Mouse (Mus musculus) G1E (cell line): ENCODE data around the gene Olfr536. TPM values are rescaled to one million over a fixed set of nuclear protein-coding genes. Genes with fewer than 3 reads are reported as not detected.
"Not testable (repeated sequence)": the region's sequence is repeated elsewhere in the genome, so short reads cannot be mapped to it uniquely, and the experiment has no call there.

Experiments
- ATAC-seq: 2 replicates; pipeline ENCODE4 v1.8.0; 2016; ENCODE audit warnings: mild to moderate bottlenecking; ENCODE audit not compliant: insufficient number of reproducible peaks, poor library complexity, low FRiP score, severe bottlenecking; ENCODE audit errors: extremely low read depth
- DNase-seq: peaks from one replicate; pipeline ENCODE4 v3.0.0; 2012; ENCODE audit warnings: low spot score
- H3K27me3 ChIP-seq: 2 replicates; pipeline ENCODE4 v1.6.1; 2012; ENCODE audit warnings: mild to moderate bottlenecking, low read length, inconsistent platforms; ENCODE audit not compliant: insufficient read depth
- H3K36me3 ChIP-seq: replicated peaks from 2 replicates; pipeline ENCODE3; 2012; ENCODE audit warnings: mild to moderate bottlenecking, inconsistent platforms
- H3K4me1 ChIP-seq: 2 replicates; pipeline ENCODE4 v1.6.1; 2012; ENCODE audit warnings: low read depth, low read length, inconsistent platforms, mixed read lengths; ENCODE audit not compliant: insufficient read depth
- H3K4me3 ChIP-seq: 2 replicates; pipeline ENCODE4 v1.5.1; 2012; ENCODE audit warnings: low read depth, mild to moderate bottlenecking, inconsistent platforms, low read length, moderate library complexity, mixed read lengths
- H3K9me3 ChIP-seq: replicated peaks from 2 replicates; pipeline ENCODE4 v1.6.1; 2012; ENCODE audit warnings: inconsistent platforms
- CTCF ChIP-seq: IDR thresholded peaks from 2 replicates; pipeline ENCODE4 v1.5.1; 2012; ENCODE audit warnings: low read depth, low read length, inconsistent platforms, mixed read lengths
- GATA1 ChIP-seq: IDR thresholded peaks from 2 replicates; pipeline ENCODE4 v1.6.1; 2012; ENCODE audit warnings: borderline replicate concordance, low read length, inconsistent platforms, mixed read lengths
- GATA2 ChIP-seq: IDR thresholded peaks from 2 replicates; pipeline ENCODE4 v1.6.1; 2012; ENCODE audit warnings: low read depth, low read length, inconsistent platforms, borderline replicate concordance
- POLR2AphosphoS5 ChIP-seq: IDR thresholded peaks from 2 replicates; pipeline ENCODE4 v1.6.1; 2012; ENCODE audit warnings: low read depth, low read length, inconsistent platforms; ENCODE audit not compliant: insufficient replicate concordance
- TAL1 ChIP-seq: conservative IDR thresholded peaks from 2 replicates; pipeline ENCODE4 v1.6.1; 2012; ENCODE audit warnings: low read depth, low read length, inconsistent platforms, mixed read lengths
- polyA plus RNA-seq: library from polyadenylated mRNA; stranded (reverse); fragments of >175 nt; gene quantifications from 2 replicates; pipeline ENCODE4 v1.2.3, GENCODE M21; 2012
- total RNA-seq, 2 experiments: library from RNA; stranded (forward) in 1 of 2; stranded (reverse) in 1 of 2; fragments of 200-1000 nt in 1 of 2; fragments of >200 nt in 1 of 2; fragmentation: Nextera tagmentation in 1 of 2; gene quantifications; 2 replicates each; pipeline ENCODE4 v1.2.3; 2014 to 2017

Gene Olfr536
- not detected in 2 replicates for total RNA-seq (2014; fragmentation: Nextera tagmentation)
- 0.06 and 0.66 TPM in 2 replicates for total RNA-seq (2017)
- not detected in 2 replicates for polyA plus RNA-seq

GRCm38 (mm10) chr7:140507346-140508021 lies at the start of gene Olfr536:
Gene Olfr536, minus strand, starts transcription at chr7:140507396.
- not testable (repeated sequence) for H3K4me1 ChIP-seq, DNase-seq, H3K27me3 ChIP-seq, H3K36me3 ChIP-seq, H3K9me3 ChIP-seq, H3K4me3 ChIP-seq, ATAC-seq

- Histone ChIP-seq H3K9me3 (no peaks in the 10 kb centered on the region), H3K36me3 (no peaks in the 10 kb centered on the region), H3K27me3 (0 out of 2 replicates have a peak, but pooled peaks cover 3% of the 10 kb centered on the region), H3K4me3 (no peak overlapping the region), H3K4me1 (no peaks in the 10 kb centered on the region)
- no peak for DNase-seq
- TF ChIP-seq POLR2AphosphoS5 (no peak), CTCF (no peak), GATA1 (no peak), GATA2 (no peak), TAL1 (no peak)
- no peak for ATAC-seq
Observed at GRCm38 (mm10) chr7:140539746-140540145, 32.5 kb upstream of the Olfr536 start.

GRCm38 (mm10) chr7:140494702-140495101 lies 12.5 kb downstream of the Olfr536 start:
- DNase-seq (no peak), ATAC-seq (no peak)
- no peaks in the 10 kb centered on the region for H3K36me3 ChIP-seq
- no peaks in the 10 kb centered on the region for H3K9me3 ChIP-seq
- no peaks in the 10 kb centered on the region for H3K4me1 ChIP-seq
- TF ChIP-seq TAL1 (no peak), GATA2 (no peak), GATA1 (no peak), POLR2AphosphoS5 (no peak), CTCF (no peak)
- H3K4me3 ChIP-seq, result no peak overlapping the region
- no peaks in the 10 kb centered on the region for H3K27me3 ChIP-seq

DNA sequence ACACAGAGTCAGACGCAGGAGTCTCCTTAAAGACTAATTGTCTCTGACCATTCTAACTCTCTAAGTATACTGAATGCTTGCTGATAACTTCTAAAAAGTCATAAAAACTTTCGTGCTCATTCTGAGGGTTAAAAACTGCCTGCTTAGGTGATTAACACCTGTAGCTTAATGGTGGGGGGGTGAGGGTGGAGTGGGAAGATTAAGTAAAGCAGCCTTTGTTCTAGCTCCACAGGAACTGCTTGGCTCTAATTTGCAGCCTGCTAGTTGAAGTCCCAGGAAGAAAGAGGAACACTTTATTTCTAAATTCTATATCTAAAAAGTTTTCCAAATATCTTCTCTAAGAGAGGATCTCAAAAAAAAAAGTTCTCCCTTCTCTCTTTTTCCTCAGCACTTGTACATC lies 13.0 kb downstream of the Olfr536 start:
- no peaks in the 10 kb centered on the region for H3K27me3 ChIP-seq
- no peaks in the 10 kb centered on the region for H3K9me3 ChIP-seq

DNA sequence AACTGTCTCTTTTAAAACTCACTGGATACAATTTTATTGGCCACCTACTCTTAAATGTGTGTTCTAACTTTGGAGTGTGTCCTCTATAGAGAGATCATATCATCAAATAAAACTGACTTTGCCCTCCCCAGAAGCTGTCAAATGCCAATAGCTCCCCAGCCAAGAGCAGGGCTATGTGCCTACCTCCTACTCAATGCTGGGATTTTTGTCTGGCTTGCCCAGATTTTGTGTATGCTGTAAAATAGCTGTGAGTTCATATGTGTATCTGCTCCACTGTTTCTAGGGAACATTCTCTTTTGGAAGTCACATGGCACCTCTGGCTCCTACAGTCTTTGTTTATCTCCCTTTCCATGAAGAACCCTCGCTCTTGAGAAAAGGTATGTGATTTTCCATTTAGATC lies 18.2 kb downstream of the Olfr536 start:
- TF ChIP-seq GATA1 (no peak), GATA2 (no peak)
- Histone ChIP-seq H3K36me3 (no peaks in the 10 kb centered on the region), H3K9me3 (no peaks in the 10 kb centered on the region), H3K4me3 (no peak overlapping the region), H3K4me1 (no peaks in the 10 kb centered on the region), H3K27me3 (no peaks in the 10 kb centered on the region)
- DNase-seq, result no peak
- ATAC-seq, result no peak

More for the DNA sequence above, 13.0 kb downstream of the Olfr536 start:
- ATAC-seq (no peak), DNase-seq (no peak)
- Histone ChIP-seq H3K4me3 (no peak overlapping the region), H3K4me1 (no peaks in the 10 kb centered on the region), H3K36me3 (no peaks in the 10 kb centered on the region)
- TF ChIP-seq TAL1, result no peak
- no peak for TF ChIP-seq GATA1
- no peak for TF ChIP-seq GATA2
- TF ChIP-seq CTCF, result no peak

GRCm38 (mm10) chr7:140483916-140484315 lies 23.3 kb downstream of the Olfr536 start, which contains the start of gene Olfr535:
Gene Olfr535, plus strand, starts transcription at chr7:140484216.
- H3K27me3 ChIP-seq, result no peaks in the 10 kb centered on the region; the same call in 1 of the 2 replicates

More at GRCm38 (mm10) chr7:140483916-140484315, 23.3 kb downstream of the Olfr536 start, which contains the start of gene Olfr535:
- H3K4me3 ChIP-seq, result no peak within 1 kb of the TSS
- H3K4me1 ChIP-seq, result no peaks in the 10 kb centered on the region
- H3K9me3 ChIP-seq, result no peaks in the 10 kb centered on the region
- ATAC-seq (no peak), DNase-seq (no peak)
- no peak for TF ChIP-seq GATA1
- TF ChIP-seq GATA2, result no peak
- no peak for TF ChIP-seq POLR2AphosphoS5
- TF ChIP-seq CTCF, result no peak
- no peak for TF ChIP-seq TAL1
- no peaks in the 10 kb centered on the region for H3K36me3 ChIP-seq
